Mouse (Mus musculus) embryonic fibroblast, embryonic 13.5 days (primary cell): Measurements from ENCODE around the gene Cap1.

Experiments
- CTCF ChIP-seq: IDR thresholded peaks from 2 replicates; pipeline ENCODE4 v1.5.1; 2011; ENCODE audit warnings: mild to moderate bottlenecking, control low read depth, low read length, moderate library complexity, borderline replicate concordance; ENCODE audit not compliant: insufficient read depth
- POLR2A ChIP-seq: IDR thresholded peaks from 2 replicates; pipeline ENCODE4 v1.6.1; 2011; ENCODE audit warnings: low read depth, mild to moderate bottlenecking, control low read depth, low read length, moderate library complexity

GRCm38 (mm10) chr4:122897750-122898149, 11.9 kb upstream of the Cap1 start:
- TF ChIP-seq POLR2A (no peak), CTCF (no peak)
